Mouse (Mus musculus) midbrain, embryonic 10.5 days (tissue): ENCODE measurements at regions not wholly inside any gene's neighbourhood (a gene's known extent, or its start where the extent isn't known, plus 50 kb on each side); places are given as distances from the start of the nearest gene placed in this dataset.

Source experiments
- DNase-seq: peaks from one replicate; pipeline ENCODE4 v3.0.0-alpha.2; 2017; ENCODE audit warnings: low spot score
- H3K27ac ChIP-seq: fragments of 300-500 bp; sonication (generic); replicated peaks from 2 replicates; pipeline ENCODE4 v1.5.1; 2016; ENCODE audit warnings: mild to moderate bottlenecking
- H3K27me3 ChIP-seq: fragments of 300-500 bp; sonication (generic); 2 replicates; pipeline ENCODE4 v1.6.1; 2016; ENCODE audit warnings: low read depth, mild to moderate bottlenecking; ENCODE audit not compliant: poor library complexity, severe bottlenecking
- H3K36me3 ChIP-seq: fragments of 300-500 bp; sonication (generic); 2 replicates; pipeline ENCODE4 v1.6.1; 2016; ENCODE audit warnings: mild to moderate bottlenecking, moderate library complexity
- H3K4me1 ChIP-seq: fragments of 300-500 bp; sonication (generic); 2 replicates; pipeline ENCODE4 v1.6.1; 2016
- H3K4me3 ChIP-seq: fragments of 300-500 bp; sonication (generic); 2 replicates; pipeline ENCODE4 v1.5.1; 2016; ENCODE audit warnings: mild to moderate bottlenecking, moderate library complexity
- H3K9me3 ChIP-seq: fragments of 300-500 bp; sonication (generic); replicated peaks from 2 replicates; pipeline ENCODE4 v1.6.1; 2016; ENCODE audit warnings: mild to moderate bottlenecking
- WGBS: fragments of 180-500 bp; shearing (Covaris S2); methylation state at CpG from one replicate; pipeline ENCODE4 v1.1.7; 2016; 5-methylcytosine and 5-hydroxymethylcytosine counted together

- no peaks in the 10 kb centered on the region for H3K36me3 ChIP-seq
- H3K4me1 ChIP-seq: peaks cover 38% of the 10 kb centered on the region
- H3K4me3 ChIP-seq: no peak overlapping the region
- DNase-seq: peak; percentile 34
- WGBS: 42% methylated on average over 4 of the region's 4 CpGs
- 0 out of 2 replicates have a peak, but pooled peaks cover under 1% of the 10 kb centered on the region for H3K27me3 ChIP-seq
- H3K27ac ChIP-seq: peak overlapping the region; percentile 3; the same call in 1 of the 2 replicates
- peaks cover 8% of the 10 kb centered on the region; the same call in 1 of the 2 replicates for H3K9me3 ChIP-seq
Measured at GRCm38 (mm10) chr11:113021533-113021932, 239.5 kb downstream of the Sox9 start.

- no peak for DNase-seq
- no peak overlapping the region for H3K4me3 ChIP-seq
- 0 out of 2 replicates have a peak overlapping the region, but pooled peaks have one; percentile 28 for H3K27ac ChIP-seq
- H3K9me3 ChIP-seq: peaks cover 8% of the 10 kb centered on the region; the same call in 1 of the 2 replicates
- peaks cover 26% of the 10 kb centered on the region for H3K4me1 ChIP-seq
- no peaks in the 10 kb centered on the region for H3K36me3 ChIP-seq
- H3K27me3 ChIP-seq: 0 out of 2 replicates have a peak, but pooled peaks cover 6% of the 10 kb centered on the region
- 66% methylated on average over 6 of the region's 6 CpGs for WGBS
Measured at GRCm38 (mm10) chr11:113026994-113027393, 245.0 kb downstream of the Sox9 start.

- DNase-seq: no peak
- peak overlapping the region; percentile 53; the same call in 1 of the 2 replicates for H3K27ac ChIP-seq
- peaks cover 27% of the 10 kb centered on the region for H3K4me1 ChIP-seq
- H3K4me3 ChIP-seq: no peak overlapping the region
- H3K9me3 ChIP-seq: no peaks in the 10 kb centered on the region
- H3K27me3 ChIP-seq: 0 out of 2 replicates have a peak, but pooled peaks cover 6% of the 10 kb centered on the region
- WGBS: 92% methylated on average over 8 of the region's 8 CpGs
- no peaks in the 10 kb centered on the region for H3K36me3 ChIP-seq
Measured at GRCm38 (mm10) chr11:113028235-113028919, 246.4 kb downstream of the Sox9 start.

- H3K4me3 ChIP-seq: no peak overlapping the region
- H3K27me3 ChIP-seq: 0 out of 2 replicates have a peak, but pooled peaks cover 6% of the 10 kb centered on the region
- peaks cover 23% of the 10 kb centered on the region for H3K4me1 ChIP-seq
- H3K9me3 ChIP-seq: no peaks in the 10 kb centered on the region
- H3K27ac ChIP-seq: peak overlapping the region; percentile 69
- WGBS: 44% methylated on average over 8 of the region's 8 CpGs
- H3K36me3 ChIP-seq: no peaks in the 10 kb centered on the region
- peak; percentile 22 for DNase-seq
Measured at GRCm38 (mm10) chr11:113031405-113031804, 249.4 kb downstream of the Sox9 start.

- 84% methylated on average over 8 of the region's 8 CpGs for WGBS
Measured at GRCm38 (mm10) chr11:113032487-113033228, 250.6 kb downstream of the Sox9 start.

GRCm38 (mm10) chr11:113034911-113035310 lies 252.9 kb downstream of the Sox9 start:
- Histone ChIP-seq H3K4me1 (peaks cover 11% of the 10 kb centered on the region), H3K4me3 (no peak overlapping the region), H3K36me3 (no peaks in the 10 kb centered on the region), H3K27me3 (no peaks in the 10 kb centered on the region), H3K9me3 (no peaks in the 10 kb centered on the region), H3K27ac (no peak overlapping the region)
- WGBS: 94% methylated on average over 13 of the region's 13 CpGs
- DNase-seq: no peak

More at GRCm38 (mm10) chr11:113032487-113033228, 250.6 kb downstream of the Sox9 start:
- H3K9me3 ChIP-seq: no peaks in the 10 kb centered on the region
- H3K4me3 ChIP-seq: no peak overlapping the region
- H3K27ac ChIP-seq: peak overlapping the region; percentile 69; the same call in 1 of the 2 replicates
- no peak for DNase-seq
- H3K36me3 ChIP-seq: no peaks in the 10 kb centered on the region
- H3K27me3 ChIP-seq: no peaks in the 10 kb centered on the region
- peaks cover 18% of the 10 kb centered on the region for H3K4me1 ChIP-seq

- no peak overlapping the region for H3K4me3 ChIP-seq
- no peak for DNase-seq
- H3K4me1 ChIP-seq: peaks cover 12% of the 10 kb centered on the region
- no peaks in the 10 kb centered on the region for H3K27me3 ChIP-seq
- no peaks in the 10 kb centered on the region for H3K36me3 ChIP-seq
- 77% methylated on average over 4 of the region's 4 CpGs for WGBS
- no peak overlapping the region for H3K27ac ChIP-seq
- H3K9me3 ChIP-seq: no peaks in the 10 kb centered on the region
Measured at GRCm38 (mm10) chr11:113037736-113038135, 255.7 kb downstream of the Sox9 start.

- DNase-seq: no peak
- Histone ChIP-seq H3K4me3 (no peak overlapping the region), H3K36me3 (0 out of 2 replicates have a peak, but pooled peaks cover 3% of the 10 kb centered on the region), H3K9me3 (no peaks in the 10 kb centered on the region), H3K4me1 (peaks cover 50% of the 10 kb centered on the region), H3K27ac (peak overlapping the region; percentile 20; the same call in 1 of the 2 replicates), H3K27me3 (peaks cover 19% of the 10 kb centered on the region)
- 56% methylated on average over 5 of the region's 5 CpGs for WGBS
Measured at GRCm38 (mm10) chr11:113042710-113043109, 260.7 kb downstream of the Sox9 start.

- Histone ChIP-seq H3K27me3 (peaks cover 20% of the 10 kb centered on the region), H3K36me3 (0 out of 2 replicates have a peak, but pooled peaks cover 3% of the 10 kb centered on the region), H3K27ac (peak overlapping the region; percentile 75), H3K4me3 (peak overlapping the region; percentile 32), H3K4me1 (peaks cover 59% of the 10 kb centered on the region), H3K9me3 (no peaks in the 10 kb centered on the region)
- DNase-seq: peak; percentile 85
- 32% methylated on average over 20 of the region's 20 CpGs for WGBS
Measured at GRCm38 (mm10) chr11:113046200-113047051, 264.4 kb downstream of the Sox9 start.

GRCm38 (mm10) chr11:113048158-113048557 lies 266.1 kb downstream of the Sox9 start:
- Histone ChIP-seq H3K27ac (no peak overlapping the region), H3K36me3 (0 out of 2 replicates have a peak, but pooled peaks cover 3% of the 10 kb centered on the region), H3K9me3 (no peaks in the 10 kb centered on the region), H3K27me3 (peaks cover 20% of the 10 kb centered on the region), H3K4me1 (peaks cover 49% of the 10 kb centered on the region), H3K4me3 (no peak overlapping the region)
- no peak for DNase-seq
- 88% methylated on average over 7 of the region's 7 CpGs for WGBS

- WGBS: 67% methylated on average over 8 of the region's 8 CpGs
Measured at GRCm38 (mm10) chr11:113049593-113049992, 267.6 kb downstream of the Sox9 start.

GRCm38 (mm10) chr11:113052536-113052935 lies 270.5 kb downstream of the Sox9 start:
- Histone ChIP-seq H3K27ac (no peak overlapping the region), H3K4me1 (peaks cover 34% of the 10 kb centered on the region), H3K4me3 (no peak overlapping the region), H3K36me3 (no peaks in the 10 kb centered on the region), H3K9me3 (no peaks in the 10 kb centered on the region), H3K27me3 (peaks cover 3% of the 10 kb centered on the region; the same call in 1 of the 2 replicates)
- WGBS: 94% methylated on average over 11 of the region's 11 CpGs
- DNase-seq: no peak

More at GRCm38 (mm10) chr11:113049593-113049992, 267.6 kb downstream of the Sox9 start:
- no peak overlapping the region for H3K4me3 ChIP-seq
- peaks cover 46% of the 10 kb centered on the region for H3K4me1 ChIP-seq
- peak overlapping the region; percentile 61; the same call in 1 of the 2 replicates for H3K27ac ChIP-seq
- H3K9me3 ChIP-seq: no peaks in the 10 kb centered on the region
- 0 out of 2 replicates have a peak, but pooled peaks cover under 1% of the 10 kb centered on the region for H3K36me3 ChIP-seq
- no peak for DNase-seq
- H3K27me3 ChIP-seq: peaks cover 15% of the 10 kb centered on the region
